Mouse (Mus musculus): ENCODE data around the gene Csrp3. TPM values are rescaled to one million over a fixed set of nuclear protein-coding genes. Genes with fewer than 3 reads are reported as not detected.

The Csrp3 gene
- polyA plus RNA-seq, 1 experiment, result 0.33 TPM

DNA sequence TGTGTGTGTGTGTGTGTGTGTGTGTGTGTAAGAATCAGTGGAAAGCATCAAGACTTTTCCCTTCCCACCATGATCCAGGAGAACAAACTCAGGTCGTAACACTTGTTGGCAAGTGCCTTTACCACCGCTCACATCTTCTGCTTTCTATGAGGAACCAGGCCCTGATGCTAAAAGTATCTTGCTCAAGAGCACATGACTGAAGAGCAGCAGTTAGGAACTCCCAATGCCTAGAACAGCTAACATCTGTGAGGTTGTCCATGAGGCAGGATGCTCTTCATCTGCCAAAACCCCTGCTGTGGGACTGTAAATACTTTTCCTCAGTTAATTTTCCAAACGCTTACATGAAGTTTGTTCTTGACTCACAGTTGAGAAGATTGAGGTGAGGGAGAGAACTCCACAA lies 59.5 kb downstream of the Csrp3 start:
- TF ChIP-seq MAX (IDR thresholded peaks at IDR 0.05) (no peak), CEBPB (IDR thresholded peaks at IDR 0.05; ENCODE audit: low read depth) (no peak)
- Histone ChIP-seq H3K4me3 (ENCODE audit: insufficient read depth, poor library complexity, severe bottlenecking) (no peak overlapping the region), H3ac (ENCODE audit: control insufficient read depth, insufficient read length, low read depth) (no peak overlapping the region), H3K27me3 (ENCODE audit: control insufficient read depth, insufficient read depth, insufficient read length) (no peaks in the 10 kb centered on the region), H3K36me3 (ENCODE audit: control insufficient read depth, insufficient read depth) (no peaks in the 10 kb centered on the region), H3K79me3 (ENCODE audit: low read depth) (peaks cover 13% of the 10 kb centered on the region), H3K79me2 (ENCODE audit: control insufficient read depth, insufficient read depth) (peaks cover 42% of the 10 kb centered on the region)

DNA sequence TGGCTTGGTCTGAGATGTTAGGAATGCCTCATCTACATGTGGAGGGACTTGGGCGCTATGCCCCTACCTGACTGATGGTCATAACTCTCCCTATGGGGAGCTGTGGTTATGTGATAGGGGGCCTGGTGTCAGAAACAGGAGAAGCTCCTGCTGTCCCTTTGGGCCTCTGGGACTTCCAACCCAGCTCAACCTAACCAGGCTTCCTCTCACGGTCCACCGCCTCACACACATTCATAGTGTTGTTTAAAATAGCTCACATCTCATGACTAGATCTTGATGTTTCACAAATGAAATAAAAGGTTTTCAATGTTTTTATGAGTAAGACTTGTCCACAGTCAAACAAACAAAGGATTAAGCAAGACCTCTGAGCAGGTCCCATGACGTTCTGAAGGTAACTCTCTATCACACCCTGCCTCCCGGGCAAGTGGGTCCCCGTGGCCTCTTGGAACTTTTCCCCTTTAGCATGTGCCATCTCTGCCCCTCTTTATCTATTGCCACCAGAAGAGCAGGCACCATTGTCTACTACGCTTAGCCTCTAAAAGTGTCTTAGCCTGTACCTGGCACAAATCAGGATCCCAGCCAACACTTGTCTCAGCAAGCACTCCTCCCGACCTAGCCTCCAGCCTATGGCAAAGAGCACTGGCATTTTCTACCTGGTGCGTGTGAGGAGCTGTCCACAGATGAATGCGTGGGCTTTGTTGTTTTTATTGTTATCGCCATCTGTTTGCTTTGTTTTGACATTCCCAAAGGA lies 62.9 kb downstream of the Csrp3 start:
- Histone ChIP-seq H3K36me3 (ENCODE audit: control insufficient read depth, insufficient read depth) (no peaks in the 10 kb centered on the region), H3K79me2 (ENCODE audit: control insufficient read depth, insufficient read depth) (peaks cover 9% of the 10 kb centered on the region), H3K27me3 (ENCODE audit: control insufficient read depth, insufficient read depth, insufficient read length) (no peaks in the 10 kb centered on the region), H3ac (ENCODE audit: control insufficient read depth, insufficient read length, low read depth) (no peak overlapping the region), H3K4me3 (ENCODE audit: insufficient read depth, poor library complexity, severe bottlenecking) (no peak overlapping the region), H3K79me3 (ENCODE audit: low read depth) (peaks cover 4% of the 10 kb centered on the region)
- no peak for TF ChIP-seq MYOD1 (IDR thresholded peaks at IDR 0.05; ENCODE audit: control insufficient read depth, insufficient read length, low read depth)

DNA sequence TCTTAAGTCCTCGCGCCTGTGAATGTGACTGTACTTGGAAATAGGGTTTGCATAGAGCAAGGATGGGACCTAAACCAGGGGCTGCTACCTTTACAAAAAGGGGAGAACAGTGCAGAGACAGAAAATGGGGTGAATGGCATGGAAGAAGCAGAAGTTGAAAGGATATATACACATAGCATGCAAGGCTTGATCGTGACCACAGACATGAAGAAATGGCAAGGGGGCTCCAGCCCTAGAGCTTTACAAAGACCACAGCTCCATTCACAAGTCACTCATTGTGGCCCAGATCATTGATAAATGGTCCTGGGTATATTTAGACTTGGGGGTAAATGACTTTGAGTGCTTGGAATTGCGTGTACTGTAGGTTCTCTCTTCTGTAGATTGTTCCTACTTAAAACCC lies 65.4 kb downstream of the Csrp3 start:
- Histone ChIP-seq H3K36me3 (ENCODE audit: control insufficient read depth, insufficient read depth) (no peaks in the 10 kb centered on the region), H3K79me2 (ENCODE audit: control insufficient read depth, insufficient read depth) (no peaks in the 10 kb centered on the region), H3K4me3 (ENCODE audit: insufficient read depth, poor library complexity, severe bottlenecking) (no peak overlapping the region), H3K79me3 (ENCODE audit: low read depth) (no peaks in the 10 kb centered on the region), H3K27me3 (ENCODE audit: control insufficient read depth, insufficient read depth, insufficient read length) (no peaks in the 10 kb centered on the region), H3ac (ENCODE audit: control insufficient read depth, insufficient read length, low read depth) (no peak overlapping the region)
- TF ChIP-seq CTCF (IDR thresholded peaks at IDR 0.05; ENCODE audit: control insufficient read depth, insufficient read depth, insufficient read length), result no peak

Other genes with a start within 250 kb of the Csrp3 start
- not detected for gene Mrgprb3, start 204.2 kb downstream of the Csrp3 start, polyA plus RNA-seq (2012; fragmentation: generic; extraction: Trizol)
- 12.2 TPM for gene Zdhhc13, start 59.0 kb downstream of the Csrp3 start, polyA plus RNA-seq (2012; fragmentation: generic; extraction: Trizol)
- 28.2 TPM for gene E2f8, start 33.6 kb upstream of the Csrp3 start, polyA plus RNA-seq (2012; fragmentation: generic; extraction: Trizol)
- gene Nav2, start 60.7 kb upstream of the Csrp3 start, polyA plus RNA-seq (2012; fragmentation: generic; extraction: Trizol), result 4.7 TPM

All from C2C12 (cell line).